Mouse (Mus musculus): ENCODE measurements around the gene Cdh22. TPM values are rescaled to one million over a fixed set of nuclear protein-coding genes. Genes with fewer than 3 reads are reported as not detected.

Cdh22 gene
- total RNA-seq, 2 experiments from 2014 or later = 0.10 to 0.20 TPM

DNA sequence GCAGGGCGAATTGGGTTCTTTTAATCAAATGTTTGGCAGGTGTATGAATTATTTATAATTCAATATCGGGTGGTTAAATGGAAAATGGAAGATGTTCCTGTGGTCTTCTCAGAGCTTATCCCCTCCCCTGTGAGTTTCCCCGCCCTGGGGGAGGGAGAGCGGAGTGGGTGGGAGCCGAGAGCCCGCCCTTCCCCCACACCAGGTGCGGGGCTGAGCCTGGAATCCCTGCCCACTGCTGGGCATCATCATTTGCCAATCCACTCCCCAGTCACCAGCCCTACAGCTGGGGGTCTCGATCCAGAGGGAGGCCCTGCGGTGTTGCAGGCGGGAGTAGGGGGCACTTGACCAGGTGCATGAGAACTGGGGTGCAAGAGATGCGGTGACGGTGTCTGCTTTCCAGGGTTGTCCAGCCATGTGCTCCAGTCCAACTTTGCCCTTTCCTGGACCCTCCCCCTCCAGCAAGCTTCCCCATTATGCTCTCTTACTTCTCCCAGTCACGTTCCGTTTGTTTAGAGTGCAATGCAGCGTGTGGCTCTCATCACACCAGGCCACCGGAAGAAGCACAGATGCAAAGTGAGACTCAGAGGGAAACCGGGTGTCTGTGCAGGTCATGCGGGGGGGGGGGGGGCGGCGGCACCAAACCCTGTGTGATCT, 23.1 kb downstream of the Cdh22 start:
- no peak for DNase-seq
- intact Hi-C loops (cut with DNase I) = no loop called here

DNA sequence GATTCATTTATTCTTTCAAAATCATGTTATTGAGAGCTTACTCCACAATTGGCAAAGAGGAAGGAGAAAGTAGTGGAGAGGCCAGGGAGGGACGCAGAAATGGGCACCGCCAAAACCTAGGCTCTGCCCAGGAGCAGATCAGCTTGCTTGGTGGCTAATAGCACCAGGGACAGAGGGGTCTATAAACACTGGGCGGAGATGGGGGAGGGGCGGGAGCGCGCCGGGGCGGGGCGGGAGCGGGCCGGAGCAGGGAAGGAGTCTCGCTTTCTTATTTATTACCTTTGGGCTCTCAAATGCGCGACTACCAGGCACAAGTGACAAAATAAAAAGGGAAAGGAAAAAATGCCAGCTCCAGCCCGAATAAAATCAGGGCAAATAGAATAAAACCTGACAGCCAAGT, 23.7 kb downstream of the Cdh22 start:
- intact Hi-C loops (cut with DNase I) = no loop called here
- DNase-seq = no peak

GRCm38 (mm10) chr2:165207689-165208088, 27.0 kb downstream of the Cdh22 start:
- intact Hi-C loops (cut with DNase I) = no loop called here

GRCm38 (mm10) chr2:165207086-165207485, 27.6 kb downstream of the Cdh22 start:
- intact Hi-C loops (cut with DNase I) = no loop called here
- no peak for DNase-seq

More at GRCm38 (mm10) chr2:165207689-165208088, 27.0 kb downstream of the Cdh22 start:
- DNase-seq = no peak

DNA sequence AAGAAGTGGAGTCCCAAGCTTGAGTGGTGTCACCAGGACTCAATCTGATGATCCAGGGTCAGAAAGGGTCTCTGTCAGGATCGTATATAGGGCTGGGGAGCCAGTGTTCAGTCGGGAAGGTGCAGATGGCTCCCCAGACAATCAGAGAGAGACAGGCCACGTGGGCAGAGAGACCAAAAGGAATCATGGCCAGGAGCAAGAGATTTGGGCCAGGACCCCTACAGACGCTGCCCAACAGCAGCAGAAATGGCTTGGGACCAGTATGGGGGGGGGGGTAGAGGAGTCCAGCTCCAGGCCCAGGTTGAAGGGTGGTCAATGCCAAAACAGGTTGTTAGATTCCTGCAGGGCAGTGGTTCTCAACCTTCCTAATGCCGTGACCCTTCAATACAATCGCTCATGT, 29.2 kb downstream of the Cdh22 start:
- no peak for DNase-seq
- intact Hi-C loops (cut with DNase I) = no loop called here

GRCm38 (mm10) chr2:165204931-165205330, 29.7 kb downstream of the Cdh22 start:
- DNase-seq = no peak
- intact Hi-C loops (cut with DNase I) = no loop called here

DNA sequence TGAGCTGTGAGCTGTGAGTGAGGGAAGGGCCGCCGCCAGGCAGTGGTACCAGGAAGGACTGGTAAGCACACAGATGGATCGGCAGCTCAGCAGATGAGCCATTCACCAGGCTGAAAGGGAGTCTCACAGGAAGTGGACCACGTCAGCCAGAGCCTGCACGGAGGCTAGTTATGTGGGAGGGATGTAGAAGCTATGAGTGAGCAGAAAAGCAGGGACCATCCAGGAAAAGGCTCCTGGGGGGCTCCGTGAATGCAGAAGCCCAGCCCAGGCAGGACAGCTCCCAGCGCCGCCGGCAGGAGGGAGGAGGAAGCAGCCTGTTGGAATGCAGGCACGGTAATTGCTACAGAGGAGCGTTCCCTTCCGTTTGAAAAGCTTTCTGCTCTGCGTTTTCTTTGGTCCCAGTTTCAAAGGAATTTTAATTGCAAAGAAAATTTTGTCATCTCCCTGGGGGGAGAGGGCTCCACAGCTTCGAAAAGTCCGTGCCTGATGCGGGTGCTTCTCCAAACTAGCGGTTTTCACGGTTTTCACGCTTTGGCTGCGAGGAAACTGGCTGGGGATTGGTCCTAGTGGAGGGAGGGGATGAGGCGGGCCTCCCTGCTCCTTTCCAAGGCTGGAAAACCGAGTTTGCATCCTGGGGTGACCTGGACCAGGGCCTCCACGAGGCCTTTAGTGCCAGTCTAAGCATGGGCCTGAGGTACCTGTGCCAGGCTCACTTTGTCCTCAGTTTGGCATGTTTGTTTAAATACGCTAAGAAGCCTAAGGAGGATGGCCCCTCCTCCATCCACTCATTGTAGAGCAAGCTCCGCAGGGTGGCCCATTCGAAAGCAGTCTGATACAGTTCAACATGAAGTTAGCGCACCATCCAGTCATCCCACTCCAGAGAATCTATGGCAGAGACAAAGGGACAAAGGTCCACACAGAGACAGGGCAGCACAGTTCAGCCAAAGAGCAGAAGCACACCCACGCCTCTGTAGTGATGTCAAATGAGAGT, 32.6 kb downstream of the Cdh22 start:
- no peak for DNase-seq
- intact Hi-C loops (cut with DNase I) = no loop called here

DNA sequence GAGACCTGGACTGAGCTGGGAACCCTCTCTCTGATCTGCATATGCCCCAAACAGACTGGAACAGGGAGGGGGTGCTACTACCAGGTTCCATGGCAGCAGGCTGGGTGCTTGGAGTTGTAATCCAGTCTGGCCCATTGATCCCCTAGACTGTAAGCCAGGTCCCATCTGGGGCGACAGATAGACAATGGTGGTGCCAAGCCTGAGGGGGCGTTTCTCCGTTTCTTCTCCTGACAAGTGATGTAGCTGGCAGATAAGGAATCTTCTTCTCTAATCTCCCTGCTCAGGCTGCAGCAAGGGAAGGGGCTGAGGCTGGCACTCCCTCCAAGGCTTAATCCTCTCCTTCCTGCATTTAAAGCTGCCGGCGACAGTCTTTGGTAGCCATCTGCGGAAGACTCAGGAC, 37.1 kb downstream of the Cdh22 start:
- intact Hi-C loops (cut with DNase I) = no loop called here

DNA sequence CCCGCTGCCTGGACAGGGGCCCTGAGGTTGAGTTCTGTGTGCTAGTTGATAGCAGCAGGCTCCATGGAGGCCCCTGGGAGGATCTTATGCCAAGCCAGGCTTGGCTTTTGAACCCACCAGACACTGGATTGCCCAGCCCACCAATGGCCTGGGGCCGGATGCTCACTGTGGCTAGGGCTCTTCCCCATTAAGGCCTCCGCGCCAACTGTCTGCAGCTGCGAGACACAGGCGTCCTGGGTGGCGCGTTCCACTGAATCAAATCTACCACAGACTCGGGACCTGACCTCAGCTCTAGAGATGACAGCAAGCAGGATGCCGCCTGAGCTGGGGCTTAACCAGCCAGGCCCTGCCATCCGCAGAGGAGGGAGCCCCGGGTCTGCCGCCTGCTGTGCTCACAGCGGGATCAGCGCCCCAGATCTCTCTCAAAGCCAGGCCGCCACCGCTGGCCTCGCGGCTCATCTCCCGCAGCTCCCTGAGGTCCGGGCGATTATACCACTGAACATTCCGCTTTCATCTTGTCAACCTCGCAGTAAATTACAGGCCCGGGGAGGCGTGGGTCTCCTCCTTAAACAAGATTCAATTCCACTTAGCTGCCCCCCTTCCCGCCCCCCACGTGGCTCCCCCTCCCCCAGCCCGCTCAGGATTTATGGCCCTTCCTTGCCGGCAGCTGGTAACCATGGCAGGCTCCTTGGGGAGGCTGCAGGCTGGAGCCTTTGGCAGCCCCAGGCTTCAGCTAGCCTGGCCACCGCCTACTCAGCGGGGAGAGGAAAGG, 39.1 kb downstream of the Cdh22 start:
- DNase-seq = no peak
- intact Hi-C loops (cut with DNase I) = no loop called here

More for the DNA sequence above, 37.1 kb downstream of the Cdh22 start:
- DNase-seq = no peak

DNA sequence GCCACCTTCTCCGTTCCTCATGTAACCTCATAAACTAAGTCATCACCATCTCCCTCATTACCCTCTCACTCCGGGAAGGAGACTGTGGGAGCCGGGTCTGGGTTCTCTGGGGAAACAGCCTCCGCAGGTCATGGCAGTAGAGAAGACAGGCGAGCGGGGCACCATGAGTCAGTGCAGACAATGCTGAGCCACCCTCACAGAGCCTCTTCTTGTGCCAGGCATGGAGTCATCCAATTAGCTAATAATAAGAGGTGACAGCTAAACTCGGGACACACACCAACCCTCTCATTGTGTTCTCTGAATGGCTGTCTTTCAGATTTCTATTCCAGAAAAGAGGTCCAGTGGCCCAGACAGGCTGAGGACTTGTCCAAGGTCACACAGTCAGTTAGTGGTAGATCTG, 43.2 kb downstream of the Cdh22 start:
- no peak for DNase-seq
- intact Hi-C loops (cut with DNase I) = no loop called here

DNA sequence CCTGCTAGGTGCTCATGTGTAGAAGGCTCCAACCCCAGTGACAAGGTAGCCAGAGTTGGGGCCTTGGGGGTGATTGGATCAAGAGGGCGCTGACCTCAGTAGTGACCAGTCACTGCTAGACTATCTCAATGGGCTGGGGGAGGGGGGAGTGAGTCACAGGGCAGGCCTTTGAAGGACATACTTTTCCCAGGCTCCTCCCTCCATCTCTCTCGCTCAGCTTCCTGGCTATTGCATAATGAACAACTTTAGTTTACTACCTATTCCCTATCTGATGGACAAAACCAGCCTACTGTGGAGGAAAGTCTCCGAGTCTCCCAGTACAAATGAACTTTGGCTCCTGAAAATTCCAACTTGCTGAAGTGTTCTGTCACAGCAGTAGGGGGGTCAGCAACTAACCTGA, 45.1 kb downstream of the Cdh22 start:
- intact Hi-C loops (cut with DNase I) = no loop called here
- no peak for DNase-seq

GRCm38 (mm10) chr2:165187648-165188380, 46.8 kb downstream of the Cdh22 start:
- DNase-seq = no peak
- intact Hi-C loops (cut with DNase I) = no loop called here

DNA sequence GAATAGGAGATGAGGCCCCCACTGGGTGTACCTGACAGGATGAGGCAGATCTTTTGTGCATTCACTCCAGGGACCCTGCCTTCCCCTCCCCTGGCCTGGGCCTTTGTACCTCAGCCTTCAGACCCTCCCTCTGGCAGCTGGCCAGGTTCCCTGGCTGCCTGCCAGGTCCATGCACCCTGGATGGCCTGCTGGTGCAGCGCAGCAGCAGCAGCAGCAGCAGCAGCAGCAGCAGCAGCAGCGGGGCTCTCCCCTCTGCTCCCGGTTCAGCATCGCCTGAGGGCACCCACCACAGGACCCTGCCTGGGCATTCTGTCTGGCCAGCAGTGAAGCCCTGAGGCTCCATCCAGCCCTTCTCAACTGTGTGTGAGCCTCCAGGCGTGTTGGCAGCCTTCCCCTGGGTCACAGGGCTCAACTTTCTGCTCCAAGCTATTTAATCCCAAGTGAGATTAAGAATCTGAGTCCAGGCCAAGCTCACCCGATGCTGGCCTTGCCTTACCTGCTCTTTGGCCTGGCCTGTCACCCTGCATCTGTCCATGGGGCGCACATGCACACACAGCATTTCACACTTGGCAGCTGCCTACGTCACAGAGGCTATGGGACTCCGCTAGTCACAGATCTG, 50.5 kb downstream of the Cdh22 start:
- DNase-seq = no peak
- intact Hi-C loops (cut with DNase I) = no loop called here

DNA sequence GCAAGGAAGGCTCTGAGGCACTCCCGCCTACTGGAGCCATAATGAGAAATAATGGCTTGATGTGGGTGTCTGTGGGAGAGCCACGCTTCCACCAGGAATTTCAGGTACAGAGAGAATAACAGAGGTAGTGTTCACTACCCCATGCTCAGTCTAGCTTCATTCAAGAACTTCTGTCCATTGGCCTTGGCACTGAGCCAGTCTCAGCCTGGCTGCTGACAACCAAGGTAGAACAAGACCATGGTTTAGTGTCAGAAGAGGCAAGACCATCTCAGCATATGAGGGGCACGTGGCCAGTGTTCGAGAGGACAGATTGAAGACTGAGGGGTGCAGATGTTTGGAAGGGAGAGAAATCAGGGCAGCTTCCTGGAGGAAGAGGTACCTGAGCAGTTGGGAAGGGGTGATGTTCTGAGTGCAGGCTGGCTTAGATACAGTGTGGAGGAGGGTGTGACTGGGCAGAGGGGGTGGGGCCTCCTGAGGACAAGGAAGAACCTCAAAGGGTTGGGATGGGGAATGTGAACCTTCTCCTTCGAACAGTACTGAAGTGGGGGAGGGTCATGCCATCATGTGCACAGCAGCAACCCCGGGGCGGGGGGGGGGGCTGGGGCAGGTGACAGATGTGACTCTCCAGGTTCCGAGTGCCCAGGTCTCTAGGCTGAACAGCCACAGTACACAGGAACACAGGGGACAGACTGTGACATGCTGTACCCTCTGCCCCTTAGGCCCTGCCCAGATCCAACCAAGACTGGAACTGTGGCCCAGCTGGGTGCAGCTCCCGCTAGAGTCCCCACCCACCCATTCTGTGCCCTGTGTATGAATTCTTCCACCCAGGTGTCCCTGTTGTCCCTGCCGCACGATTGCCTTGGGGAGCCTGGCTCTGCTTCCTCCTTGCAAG, 52.3 kb downstream of the Cdh22 start:
- intact Hi-C loops (cut with DNase I) = no loop called here
- no peak for DNase-seq

DNA sequence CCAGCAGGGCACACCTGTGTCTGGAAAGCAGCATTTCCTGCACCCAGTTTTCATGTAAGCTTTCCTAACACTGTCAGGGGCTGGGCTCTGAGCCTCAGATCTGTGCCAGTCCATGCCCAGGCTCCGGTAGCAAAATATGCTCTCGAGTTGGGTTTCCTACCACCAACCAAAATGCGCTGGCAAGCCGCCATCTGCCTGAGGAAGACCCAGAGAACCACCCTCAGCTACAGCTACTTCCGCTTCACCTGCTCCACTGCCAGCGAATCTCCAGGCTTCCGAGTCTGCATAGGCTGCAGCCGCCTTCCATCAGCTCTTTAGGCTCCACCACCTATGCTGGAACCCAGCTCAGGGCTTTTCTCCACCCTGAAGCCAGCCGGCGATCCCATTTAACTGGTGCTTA, 55.4 kb downstream of the Cdh22 start:
- DNase-seq = no peak
- intact Hi-C loops (cut with DNase I) = no loop called here

- no peak for DNase-seq
- intact Hi-C loops (cut with DNase I) = no loop called here
These were observed 57.7 kb downstream of the Cdh22 start for GRCm38 (mm10) chr2:165176965-165177364.

DNA sequence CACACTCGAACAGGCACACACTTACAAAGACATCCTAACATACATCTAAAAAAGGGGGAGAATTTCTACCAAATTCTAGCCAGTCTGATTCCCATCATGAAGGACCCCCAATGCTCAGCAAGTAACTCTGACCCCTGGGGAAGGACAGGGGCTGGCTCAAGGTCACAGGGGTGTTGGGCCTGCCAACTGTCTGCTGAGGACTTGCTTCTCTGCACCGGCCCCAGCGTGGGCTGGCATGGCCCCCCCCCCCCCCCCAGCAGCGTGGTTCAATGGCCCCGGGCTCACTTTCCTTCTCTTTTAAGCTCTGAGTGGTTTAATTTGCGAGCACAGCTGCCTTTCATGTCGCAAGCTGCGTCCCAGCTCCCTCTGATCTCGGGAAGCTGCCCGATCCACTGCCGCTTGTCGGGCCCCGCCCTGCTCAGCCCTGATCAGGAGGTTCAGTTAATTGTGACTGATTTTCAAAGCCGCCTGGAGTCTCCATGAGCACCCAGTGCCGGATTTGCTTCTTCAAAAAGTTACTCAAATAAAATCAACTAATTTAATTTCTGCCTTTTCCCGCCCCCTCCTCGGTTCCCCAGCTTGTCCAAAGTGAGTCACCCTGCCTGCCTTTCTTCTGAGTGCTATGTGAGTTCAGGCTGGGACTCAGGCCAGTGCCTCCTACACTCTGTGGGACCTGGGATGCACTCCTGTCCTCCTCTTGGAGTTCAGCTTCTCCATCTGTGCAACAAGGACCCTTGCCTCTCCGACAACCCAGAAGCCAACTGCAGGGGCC, 67.8 kb downstream of the Cdh22 start:
- intact Hi-C loops (cut with DNase I) = no loop called here
- no peak for DNase-seq

GRCm38 (mm10) chr2:165162221-165162620, 72.4 kb downstream of the Cdh22 start:
- intact Hi-C loops (cut with DNase I) = no loop called here
- no peak for DNase-seq
